Mouse (Mus musculus): ENCODE measurements around the gene 4930518I15Rik. TPM values are rescaled to one million over a fixed set of nuclear protein-coding genes. Genes with fewer than 3 reads are reported as not detected.
A peak's percentile ranks its signal among the peaks of the same experiment; 100 is the strongest.
"Not testable (repeated sequence)": the region's sequence is repeated elsewhere in the genome, so short reads cannot be mapped to it uniquely, and the experiment has no call there.

Gene 4930518I15Rik
- total RNA-seq (2021) = 1 to 10 TPM; 1.0 to 4.5 TPM

DNA sequence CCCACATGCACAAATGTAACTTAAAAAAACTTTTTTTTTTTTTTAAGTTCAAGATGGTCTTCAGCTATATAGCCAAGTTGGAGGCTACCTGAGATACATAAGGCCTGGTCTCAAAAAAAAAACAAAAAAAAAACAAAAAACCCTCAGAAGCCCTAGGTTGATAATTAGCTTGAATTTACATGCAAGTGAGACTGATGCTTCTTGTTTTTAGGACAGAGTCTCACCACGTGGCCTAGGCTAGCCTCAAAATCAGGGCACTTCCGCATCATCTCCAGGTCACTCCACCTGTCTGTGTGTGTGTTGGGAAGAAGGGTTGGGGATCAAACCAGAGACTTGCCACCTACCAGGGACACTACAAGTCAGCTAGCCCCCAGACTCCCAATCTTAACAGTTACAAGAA, at the start of gene 4930518I15Rik:
Gene 4930518I15Rik, minus strand, starts transcription at position 112 of the 400 bp plus-strand sequence.
- intact Hi-C loops (cut with DNase I) = loop anchor here (5.0 kb wide), 1 partner anchor 51 kb away; no protein-coding TSS in a partner anchor
- no peak for DNase-seq (ENCODE audit: low spot score in 2 of 2)

GRCm38 (mm10) chr2:156905931-156906330, 48.2 kb upstream of the 4930518I15Rik start:
- intact Hi-C loops (cut with DNase I) = loop anchor here (2.0 to 10.0 kb wide), 3 partner anchors 36 to 189 kb away; no protein-coding TSS in a partner anchor
- not testable (repeated sequence) for DNase-seq (ENCODE audit: low spot score in 2 of 2)

DNA sequence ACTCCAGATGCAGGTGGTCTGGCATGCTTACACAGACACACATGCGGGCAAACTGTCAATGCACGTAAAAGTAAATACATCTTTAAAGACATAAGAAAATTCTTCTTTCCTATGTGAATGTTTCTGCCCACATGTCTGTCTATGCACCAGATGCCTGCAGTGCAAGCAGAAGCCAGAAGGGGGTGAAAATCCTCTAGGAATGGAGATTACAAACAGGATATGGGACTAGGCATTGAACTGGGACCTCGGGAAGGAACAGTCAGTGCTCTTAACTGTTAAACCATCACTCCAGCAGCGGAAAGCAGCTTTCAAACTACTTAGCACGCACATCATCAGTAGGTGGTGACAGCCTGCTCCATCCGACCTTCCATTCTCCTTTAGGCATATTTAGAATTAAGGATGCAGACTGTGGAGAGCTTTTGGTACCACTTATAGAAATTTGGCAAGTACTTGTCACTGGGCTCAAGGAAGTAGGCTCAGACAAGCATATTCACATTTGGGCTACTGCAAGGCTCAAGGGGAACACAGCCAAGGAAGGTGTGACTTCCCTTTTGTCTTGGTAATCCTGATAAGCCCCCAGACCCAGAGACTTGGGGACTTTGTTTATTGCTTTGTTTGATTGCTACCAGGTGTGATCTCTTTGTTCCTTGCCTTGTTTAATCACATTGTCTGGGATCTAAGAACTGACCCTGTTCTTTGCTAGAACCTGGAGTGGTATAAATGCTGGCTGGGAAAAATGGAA, 47.4 kb upstream of the 4930518I15Rik start:
- peak; percentile 59 to 64 for DNase-seq (ENCODE audit: low spot score in 2 of 2)
- intact Hi-C loops (cut with DNase I) = loop anchor here (2.0 to 10.0 kb wide), 3 partner anchors 37 to 190 kb away; no protein-coding TSS in a partner anchor

DNA sequence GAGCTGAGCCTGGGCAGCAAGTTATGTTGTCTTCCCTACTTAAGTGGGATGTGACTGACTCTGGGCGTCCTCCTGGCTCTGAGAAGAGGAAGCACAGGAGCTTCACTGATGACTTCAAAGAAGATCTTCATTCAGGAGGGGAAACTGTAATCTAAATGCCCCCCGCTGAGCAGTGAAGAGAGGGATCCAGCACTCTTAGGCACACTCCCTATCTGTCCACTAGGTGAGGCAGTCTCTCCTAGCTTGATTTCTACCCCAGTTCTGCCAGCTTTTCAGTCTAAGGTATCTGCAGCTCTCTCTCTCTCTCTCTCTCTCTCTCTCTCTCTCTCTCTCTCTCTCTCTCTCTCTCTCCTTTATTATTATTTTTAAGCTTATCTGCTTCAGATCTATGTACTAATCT, 45.6 kb upstream of the 4930518I15Rik start:
- DNase-seq (ENCODE audit: low spot score in 2 of 2) = no peak
- intact Hi-C loops (cut with DNase I) = loop anchor here (10.0 kb wide), 1 partner anchor 191 kb away; no protein-coding TSS in a partner anchor

- DNase-seq (ENCODE audit: low spot score in 2 of 2) = not testable (repeated sequence)
- intact Hi-C loops (cut with DNase I) = loop anchor here (10.0 kb wide), 1 partner anchor 192 kb away; no protein-coding TSS in a partner anchor
These were observed 44.7 kb upstream of the 4930518I15Rik start for GRCm38 (mm10) chr2:156902411-156902810.

- intact Hi-C loops (cut with DNase I) = loop anchor here (10.0 kb wide), 1 partner anchor 193 kb away; no protein-coding TSS in a partner anchor
- DNase-seq (ENCODE audit: low spot score in 2 of 2) = no peak
These were observed 44.1 kb upstream of the 4930518I15Rik start for GRCm38 (mm10) chr2:156901883-156902282.

GRCm38 (mm10) chr2:156901344-156901743, 43.6 kb upstream of the 4930518I15Rik start:
- no peak for DNase-seq (ENCODE audit: low spot score in 2 of 2)
- intact Hi-C loops (cut with DNase I) = loop anchor here (10.0 kb wide), 1 partner anchor 193 kb away; no protein-coding TSS in a partner anchor

DNA sequence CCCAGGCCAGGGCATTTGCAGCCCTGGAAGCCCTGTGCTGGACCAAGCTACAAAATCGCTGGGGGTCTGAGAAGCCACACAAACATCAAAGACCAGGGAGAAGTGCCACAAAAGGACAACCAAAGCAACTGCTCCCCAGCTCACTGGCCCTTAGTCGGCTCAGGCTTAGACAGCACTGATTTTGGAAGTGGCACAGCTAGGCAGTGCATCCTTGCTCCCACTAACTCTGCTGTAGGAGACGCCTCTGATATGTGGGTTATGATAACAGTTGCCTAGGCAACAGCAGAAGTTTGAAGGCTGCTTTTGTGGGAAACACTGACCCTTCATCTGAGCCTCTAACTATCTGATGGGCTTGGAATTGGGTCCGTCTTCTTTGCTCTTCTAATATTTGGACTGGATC, 41.4 kb upstream of the 4930518I15Rik start:
- intact Hi-C loops (cut with DNase I) = no loop called here
- no peak for DNase-seq (ENCODE audit: low spot score in 2 of 2)

GRCm38 (mm10) chr2:156898374-156898773, 40.6 kb upstream of the 4930518I15Rik start:
- no peak for DNase-seq (ENCODE audit: low spot score in 2 of 2)
- intact Hi-C loops (cut with DNase I) = no loop called here

- intact Hi-C loops (cut with DNase I) = no loop called here
- DNase-seq (ENCODE audit: low spot score in 2 of 2) = peak; percentile 48 to 59
These were observed 39.3 kb upstream of the 4930518I15Rik start for GRCm38 (mm10) chr2:156897034-156897433.

DNA sequence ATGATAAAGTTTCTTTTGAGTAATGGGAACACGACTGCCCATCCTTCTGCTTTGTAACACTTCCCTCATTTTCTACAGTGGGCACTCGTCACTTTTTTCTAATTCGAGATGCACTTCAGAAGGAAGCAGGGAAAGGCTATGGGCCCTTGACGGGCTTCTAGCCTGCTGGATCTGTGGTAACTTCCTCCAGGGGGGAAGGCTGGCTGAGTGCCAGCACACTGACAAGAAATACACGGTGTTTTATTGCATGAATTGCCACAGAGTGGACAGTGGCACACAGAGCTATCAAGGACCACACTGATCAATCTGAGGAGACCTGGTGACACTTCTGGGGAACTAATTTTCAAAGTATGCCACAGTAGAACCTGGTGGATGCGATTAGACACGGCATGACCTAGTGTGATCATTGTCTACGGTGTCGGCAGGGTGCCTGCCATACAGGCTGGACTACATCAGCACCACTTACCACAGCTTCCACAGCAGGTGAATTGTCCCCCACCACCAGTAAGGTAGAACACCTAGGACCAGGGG, 38.7 kb upstream of the 4930518I15Rik start:
- DNase-seq (ENCODE audit: low spot score in 2 of 2) = no peak
- intact Hi-C loops (cut with DNase I) = no loop called here

GRCm38 (mm10) chr2:156894496-156895265, 36.9 kb upstream of the 4930518I15Rik start:
- intact Hi-C loops (cut with DNase I) = no loop called here
- DNase-seq (ENCODE audit: low spot score in 2 of 2) = no peak

GRCm38 (mm10) chr2:156892821-156893220, 35.1 kb upstream of the 4930518I15Rik start:
- intact Hi-C loops (cut with DNase I) = no loop called here

GRCm38 (mm10) chr2:156892240-156892639, 34.5 kb upstream of the 4930518I15Rik start:
- DNase-seq (ENCODE audit: low spot score in 2 of 2) = no peak
- intact Hi-C loops (cut with DNase I) = no loop called here

More at GRCm38 (mm10) chr2:156892821-156893220, 35.1 kb upstream of the 4930518I15Rik start:
- DNase-seq (ENCODE audit: low spot score in 2 of 2) = no peak

- no peak for DNase-seq (ENCODE audit: low spot score in 2 of 2)
- intact Hi-C loops (cut with DNase I) = no loop called here
These were observed 30.7 kb upstream of the 4930518I15Rik start for GRCm38 (mm10) chr2:156888490-156888889.

DNA sequence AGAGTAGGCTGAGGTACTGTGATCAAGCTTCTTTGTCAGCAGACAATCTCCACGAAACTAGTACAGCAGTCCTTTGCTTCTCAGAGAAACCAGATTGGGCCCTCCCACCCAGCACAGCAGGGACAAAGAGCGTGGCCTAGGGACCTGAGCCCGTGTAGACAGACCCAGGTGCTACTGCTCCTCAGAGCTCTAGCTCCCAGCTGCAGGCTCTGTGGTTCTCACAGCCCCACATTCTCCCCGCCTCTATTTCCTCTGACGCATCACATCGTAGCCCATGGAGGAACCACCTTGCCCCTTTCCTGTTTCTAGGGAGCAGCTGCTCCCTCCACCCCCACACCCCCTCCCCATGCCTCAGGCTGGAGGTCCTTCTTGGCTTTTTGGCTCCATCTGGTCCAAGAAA, 29.3 kb upstream of the 4930518I15Rik start, which contains the start of gene Sla2:
Gene Sla2, minus strand, starts transcription at position 176 of the 400 bp plus-strand sequence.
- intact Hi-C loops (cut with DNase I) = no loop called here

DNA sequence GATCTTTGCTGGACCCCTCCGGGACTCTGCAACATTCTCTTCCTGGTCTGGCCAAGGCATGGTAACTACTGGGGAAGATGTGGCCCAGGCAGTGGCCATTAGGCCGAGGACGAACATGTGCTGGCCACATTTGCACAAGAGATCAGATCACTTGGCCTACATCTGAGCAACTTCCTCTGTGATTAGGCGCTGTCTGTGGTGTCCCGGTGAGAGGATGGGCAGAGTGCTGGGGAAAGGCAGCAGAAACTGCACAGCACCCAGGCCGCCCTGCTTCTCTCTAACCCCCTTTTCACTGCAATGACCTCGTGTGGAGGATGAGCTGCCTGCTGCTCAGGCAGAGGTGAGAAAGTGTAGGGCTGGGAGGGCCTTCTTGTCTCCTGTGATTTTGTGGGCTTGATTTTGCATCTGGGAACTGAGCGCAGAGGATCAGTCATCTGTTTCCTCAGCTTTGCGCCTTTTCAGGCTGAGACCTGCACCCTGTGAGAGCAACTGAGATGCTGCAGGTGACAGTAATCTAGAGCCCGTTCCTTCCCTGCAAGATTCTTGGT, 28.4 kb upstream of the 4930518I15Rik start:
- intact Hi-C loops (cut with DNase I) = no loop called here
- no peak for DNase-seq (ENCODE audit: low spot score in 2 of 2)

More for the DNA sequence above, 29.3 kb upstream of the 4930518I15Rik start, which contains the start of gene Sla2:
- DNase-seq (ENCODE audit: low spot score in 2 of 2) = no peak

- intact Hi-C loops (cut with DNase I); DNase-seq (ENCODE audit: low spot score in 2 of 2): not testable (repeated sequence)
These were observed 27.9 kb upstream of the 4930518I15Rik start for GRCm38 (mm10) chr2:156885666-156886065.

DNA sequence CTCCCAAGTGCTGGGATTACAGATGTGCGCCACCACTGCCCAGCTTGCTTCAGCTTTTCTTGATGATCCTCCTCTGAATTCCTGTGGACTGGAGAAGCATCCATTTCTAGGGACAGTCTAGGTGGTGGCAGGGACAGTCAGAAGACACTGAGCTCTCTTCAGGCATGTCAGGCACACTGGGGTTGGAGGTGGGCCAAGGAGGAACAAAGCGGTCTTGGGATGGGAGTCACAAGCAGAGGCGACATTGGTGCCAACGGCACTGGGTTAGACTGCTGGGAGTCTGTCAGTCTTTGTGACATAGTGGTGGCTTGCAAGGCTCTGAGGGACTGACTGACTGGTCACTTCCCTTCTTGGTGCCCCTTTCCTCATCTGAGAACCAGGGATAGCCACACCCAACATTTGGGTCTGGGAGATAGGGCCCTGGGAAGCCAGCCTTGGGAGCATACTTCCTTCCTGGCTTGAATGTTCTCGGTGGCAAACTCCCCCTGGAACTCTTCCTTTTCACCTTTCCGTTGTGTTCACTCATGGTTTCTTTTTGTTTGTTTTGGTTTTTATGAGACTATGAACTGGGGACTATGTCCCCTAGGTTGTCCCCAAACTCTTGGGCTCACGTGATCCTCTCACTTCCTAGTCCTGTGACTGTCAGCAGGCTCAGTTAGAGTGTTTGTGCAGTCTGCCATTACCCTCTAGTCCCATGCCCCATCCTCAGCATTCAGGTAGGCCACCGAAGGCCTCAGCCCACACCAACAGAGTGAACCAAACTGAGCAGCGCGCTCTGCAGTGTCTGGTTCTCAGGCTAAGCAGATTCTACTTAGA, 26.9 kb upstream of the 4930518I15Rik start:
- intact Hi-C loops (cut with DNase I) = no loop called here
- DNase-seq (ENCODE audit: low spot score in 2 of 2) = no peak
